Mouse (Mus musculus) liver, embryonic 14.5 days (tissue): ENCODE measurements around the gene Hist1h2bk.

Experiments used
- CTCF ChIP-seq: IDR thresholded peaks from 2 replicates; pipeline ENCODE4 v1.5.1; 2016; ENCODE audit warnings: antibody characterized with exemption, low read depth, control low read depth
- EP300 ChIP-seq: IDR thresholded peaks from 2 replicates; pipeline ENCODE4 v1.6.1; 2016; ENCODE audit warnings: antibody characterized with exemption, low read depth

DNA sequence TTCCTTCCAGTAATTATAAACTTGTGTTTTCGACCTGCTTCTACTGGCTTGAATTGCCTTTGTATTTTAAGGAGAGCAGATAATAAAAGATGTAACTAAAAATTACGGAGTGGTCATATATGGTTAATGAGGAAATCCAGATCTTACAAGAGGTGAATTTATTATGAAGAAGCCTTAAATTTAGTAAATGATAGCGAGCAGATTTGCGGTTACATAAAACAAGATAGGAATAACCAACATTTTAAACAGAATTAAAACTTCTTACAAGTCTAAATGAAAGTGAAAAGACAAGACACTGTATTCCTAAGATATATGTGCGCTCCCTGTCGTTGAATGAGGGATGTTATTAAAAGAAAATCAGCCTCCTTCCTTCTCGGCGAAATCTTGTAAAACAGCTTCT, 40.8 kb upstream of the Hist1h2bk start:
- TF ChIP-seq CTCF (no peak), EP300 (no peak)
